Mouse (Mus musculus) spleen, adult 2 months (tissue): ENCODE data around the gene Prss57.

ENCODE experiments used
- CTCF ChIP-seq: fragments of 200-500 bp; IDR thresholded peaks from 2 replicates; pipeline ENCODE4 v1.5.1; 2011; ENCODE audit warnings: mild to moderate bottlenecking, inconsistent platforms; ENCODE audit not compliant: insufficient read depth, insufficient read length, insufficient replicate concordance; ENCODE audit errors: extremely low read depth
- POLR2A ChIP-seq: fragments of 200-500 bp; IDR thresholded peaks from 2 replicates; pipeline ENCODE4 v1.6.1; 2011; ENCODE audit warnings: low read depth, low read length, inconsistent platforms

- no peak for TF ChIP-seq CTCF
- no peak for TF ChIP-seq POLR2A
Measured at GRCm38 (mm10) chr10:79733847-79734246, 56.9 kb downstream of the Prss57 start.
